Mouse (Mus musculus) brown adipose tissue, adult 24 weeks (tissue): Measurements from ENCODE around the gene Scube1. TPM values are rescaled to one million over a fixed set of nuclear protein-coding genes. Genes with fewer than 3 reads are reported as not detected.

Experiments
- H3K27ac ChIP-seq: fragments of 200-500 bp; replicated peaks from 2 replicates; pipeline ENCODE4 v1.5.1; 2012; ENCODE audit warnings: low read depth, mild to moderate bottlenecking, low read length
- H3K4me1 ChIP-seq: fragments of 200-500 bp; 2 replicates; pipeline ENCODE4 v1.6.1; 2012; ENCODE audit warnings: low read length, mixed read lengths; ENCODE audit not compliant: control insufficient read depth, insufficient read depth, insufficient read length
- H3K4me3 ChIP-seq: fragments of 200-500 bp; 2 replicates; pipeline ENCODE4 v1.5.1; 2012; ENCODE audit warnings: low read depth, mild to moderate bottlenecking, low read length, moderate library complexity; ENCODE audit not compliant: insufficient read depth
- polyA plus RNA-seq: library from polyadenylated mRNA; stranded (reverse); fragments of >200 nt; gene quantifications from 2 replicates; pipeline ENCODE4 v1.2.4, GENCODE M21; 2012; ENCODE audit not compliant: missing spikeins, insufficient read depth, insufficient read length

Gene Scube1
- polyA plus RNA-seq, 1 experiment = not detected

GRCm38 (mm10) chr15:83726741-83727140, 1.9 kb upstream of the Scube1 start:
- Histone ChIP-seq H3K4me1 (no peaks in the 10 kb centered on the region), H3K4me3 (no peak overlapping the region), H3K27ac (no peak overlapping the region)

GRCm38 (mm10) chr15:83725556-83726200, 857 bp upstream of the Scube1 start:
- Histone ChIP-seq H3K4me3 (no peak overlapping the region), H3K27ac (no peak overlapping the region), H3K4me1 (no peaks in the 10 kb centered on the region)

- Histone ChIP-seq H3K27ac (no peak overlapping the region), H3K4me3 (peak overlapping the region; percentile 55), H3K4me1 (no peaks in the 10 kb centered on the region)
These were observed 498 bp downstream of the Scube1 start for GRCm38 (mm10) chr15:83724160-83724885.

- Histone ChIP-seq H3K27ac (no peak overlapping the region), H3K4me1 (no peaks in the 10 kb centered on the region), H3K4me3 (no peak overlapping the region)
These were observed 9.1 kb downstream of the Scube1 start for GRCm38 (mm10) chr15:83715582-83716228.

GRCm38 (mm10) chr15:83712798-83713197, 12.0 kb downstream of the Scube1 start:
- Histone ChIP-seq H3K4me1 (no peaks in the 10 kb centered on the region), H3K4me3 (no peak overlapping the region), H3K27ac (no peak overlapping the region)

- Histone ChIP-seq H3K4me1 (no peaks in the 10 kb centered on the region), H3K4me3 (no peak overlapping the region)
These were observed 12.5 kb downstream of the Scube1 start for GRCm38 (mm10) chr15:83712361-83712760.

GRCm38 (mm10) chr15:83709889-83710774, 14.7 kb downstream of the Scube1 start:
- H3K4me1 ChIP-seq = no peaks in the 10 kb centered on the region
- no peak overlapping the region for H3K4me3 ChIP-seq
- H3K27ac ChIP-seq = no peak overlapping the region

More at GRCm38 (mm10) chr15:83712361-83712760, 12.5 kb downstream of the Scube1 start:
- no peak overlapping the region for H3K27ac ChIP-seq

- no peak overlapping the region for H3K4me3 ChIP-seq
- H3K27ac ChIP-seq = no peak overlapping the region
- no peaks in the 10 kb centered on the region for H3K4me1 ChIP-seq
These were observed 18.2 kb downstream of the Scube1 start for GRCm38 (mm10) chr15:83706528-83707199.

GRCm38 (mm10) chr15:83700593-83700923, 24.3 kb downstream of the Scube1 start:
- Histone ChIP-seq H3K4me1 (no peaks in the 10 kb centered on the region), H3K4me3 (no peak overlapping the region), H3K27ac (no peak overlapping the region)

GRCm38 (mm10) chr15:83699834-83700592, 24.8 kb downstream of the Scube1 start:
- no peaks in the 10 kb centered on the region for H3K4me1 ChIP-seq
- H3K27ac ChIP-seq = no peak overlapping the region
- no peak overlapping the region for H3K4me3 ChIP-seq

- Histone ChIP-seq H3K4me1 (no peaks in the 10 kb centered on the region), H3K27ac (no peak overlapping the region), H3K4me3 (no peak overlapping the region)
These were observed 25.5 kb downstream of the Scube1 start for GRCm38 (mm10) chr15:83699132-83699833.

- H3K27ac ChIP-seq = no peak overlapping the region
- H3K4me3 ChIP-seq = no peak overlapping the region
- no peaks in the 10 kb centered on the region for H3K4me1 ChIP-seq
These were observed 28.0 kb downstream of the Scube1 start for GRCm38 (mm10) chr15:83696681-83697381.

GRCm38 (mm10) chr15:83695159-83695558, 29.7 kb downstream of the Scube1 start:
- H3K4me3 ChIP-seq = no peak overlapping the region
- H3K4me1 ChIP-seq = no peaks in the 10 kb centered on the region
- no peak overlapping the region for H3K27ac ChIP-seq
